Mouse (Mus musculus) brain, embryonic 14.5 days (tissue): ENCODE measurements around the gene Vtn. TPM values are rescaled to one million over a fixed set of nuclear protein-coding genes. Genes with fewer than 3 reads are reported as not detected.
A peak's percentile ranks its signal among the peaks of the same experiment; 100 is the strongest.

Source experiments
- DNase-seq: peaks from one replicate; pipeline ENCODE4 v3.0.0-alpha.2; 2011; ENCODE audit warnings: low read depth
- CTCF ChIP-seq: fragments of 200-500 bp; IDR thresholded peaks from 2 replicates; pipeline ENCODE4 v1.5.1; 2012; ENCODE audit warnings: inconsistent platforms, mild to moderate bottlenecking, moderate library complexity, borderline replicate concordance; ENCODE audit not compliant: insufficient read depth, insufficient read length; ENCODE audit errors: extremely low read depth
- POLR2A ChIP-seq: fragments of 200-500 bp; IDR thresholded peaks from 2 replicates; pipeline ENCODE4 v1.6.1; 2012; ENCODE audit warnings: mild to moderate bottlenecking, inconsistent platforms, borderline replicate concordance; ENCODE audit not compliant: poor library complexity, insufficient read depth, insufficient read length, severe bottlenecking; ENCODE audit errors: extremely low read depth
- polyA plus RNA-seq: library from polyadenylated mRNA; depleted of rRNA; stranded (reverse); fragments of >200 nt; gene quantifications from 2 replicates; pipeline ENCODE4 v1.2.3, GENCODE M21; 2012; rRNA removed

Gene Vtn
- polyA plus RNA-seq, 1 experiment = 125 TPM

GRCm38 (mm10) chr11:78544449-78545111 lies 45.7 kb downstream of the Vtn start:
- TF ChIP-seq CTCF (no peak), POLR2A (no peak)
- peak; percentile 24 for DNase-seq

GRCm38 (mm10) chr11:78545181-78545580 lies 46.3 kb downstream of the Vtn start:
- TF ChIP-seq CTCF (no peak), POLR2A (no peak)
- DNase-seq = no peak

- no peak for DNase-seq
- TF ChIP-seq POLR2A = no peak
- no peak for TF ChIP-seq CTCF
These were observed 49.0 kb downstream of the Vtn start for GRCm38 (mm10) chr11:78547718-78548460.

- no peak for DNase-seq
- no peak for TF ChIP-seq CTCF
- no peak for TF ChIP-seq POLR2A
These were observed 50.6 kb downstream of the Vtn start for GRCm38 (mm10) chr11:78549491-78549987.

GRCm38 (mm10) chr11:78550168-78551058 lies 51.5 kb downstream of the Vtn start, which contains the start of gene Tmem97:
Tmem97 (minus strand) TSS chr11:78550777.
- TF ChIP-seq POLR2A (peak; percentile 82), CTCF (no peak)
- peak; percentile 99 for DNase-seq

GRCm38 (mm10) chr11:78551059-78551398 lies 52.1 kb downstream of the Vtn start:
- no peak for DNase-seq

More at GRCm38 (mm10) chr11:78551059-78551398, 52.1 kb downstream of the Vtn start:
- no peak for TF ChIP-seq CTCF
- TF ChIP-seq POLR2A = no peak

Other genes with a start within 250 kb of the Vtn start
- gene 2610507B11Rik, start 237.3 kb upstream of the Vtn start, polyA plus RNA-seq = 60.9 and 71.2 TPM in 2 replicates
- 0.49 and 0.72 TPM in 2 replicates for gene BC030499, start 208.2 kb upstream of the Vtn start, polyA plus RNA-seq
- 22.0 and 42.0 TPM in 2 replicates for gene Spag5, start 197.6 kb upstream of the Vtn start, polyA plus RNA-seq
- 126 and 134 TPM in 2 replicates for gene Aldoc, start 176.1 kb upstream of the Vtn start, polyA plus RNA-seq
- gene Pigs, start 170.7 kb upstream of the Vtn start, polyA plus RNA-seq = 75.3 and 81.7 TPM in 2 replicates
- 137 and 174 TPM in 2 replicates for gene Unc119, start 155.6 kb upstream of the Vtn start, polyA plus RNA-seq
- 0.03 TPM in 2 replicates for gene Foxn1, start 112.5 kb upstream of the Vtn start, polyA plus RNA-seq
- gene Slc13a2, start 76.9 kb upstream of the Vtn start, polyA plus RNA-seq = not detected in 2 replicates
- 15.1 and 15.5 TPM in 2 replicates for gene Slc46a1, start 33.4 kb upstream of the Vtn start, polyA plus RNA-seq
- gene Sarm1, start 1.3 kb upstream of the Vtn start, polyA plus RNA-seq = 43.3 and 53.5 TPM in 2 replicates
- gene Sebox, start 4.4 kb downstream of the Vtn start, polyA plus RNA-seq = 0.15 and 0.32 TPM in 2 replicates
- gene Tmem199, start 13.1 kb downstream of the Vtn start, polyA plus RNA-seq = 49.9 and 65.5 TPM in 2 replicates
- gene Poldip2, start 13.1 kb downstream of the Vtn start, polyA plus RNA-seq = 106 and 117 TPM in 2 replicates
- 47.2 and 55.3 TPM in 2 replicates for gene Tnfaip1, start 37.2 kb downstream of the Vtn start, polyA plus RNA-seq
- 69.7 and 79.3 TPM in 2 replicates for gene Ift20, start 37.3 kb downstream of the Vtn start, polyA plus RNA-seq
- gene Tmem97, start 51.7 kb downstream of the Vtn start, polyA plus RNA-seq = 15.2 and 16.6 TPM in 2 replicates
- 41.0 and 50.6 TPM in 2 replicates for gene Nlk, start 198.3 kb downstream of the Vtn start, polyA plus RNA-seq